Mouse (Mus musculus) left cerebral cortex, postnatal 36 days (tissue): ENCODE measurements around the gene Msh4. TPM values are rescaled to one million over a fixed set of nuclear protein-coding genes. Genes with fewer than 3 reads are reported as not detected.

Source experiments
- DNase-seq, 2 experiments: peaks; one replicate each; pipeline ENCODE4 v3.0.0; 2021 to 2022; ENCODE audit warnings: low spot score in 2 of 2, mixed read lengths in 1 of 2
- intact Hi-C: fragments of 180-260 bp; cut with DNase I; formaldehyde crosslinking; loops from one replicate; pipeline ENCODE4 v1.15.1; 2025
- total RNA-seq, 2 experiments: library from RNA; stranded (reverse); gene quantifications; 2 replicates each; pipeline ENCODE4 v1.2.3; 2021

The Msh4 gene
- total RNA-seq, 2 experiments from 2014 or later: 0.12 to 0.48 TPM

GRCm38 (mm10) chr3:153912546-153913509 is 6.9 kb upstream of the Msh4 start, which contains the start of gene Rabggtb:
Gene Rabggtb, minus strand, starts transcription at chr3:153913009.
- peak; percentile 93 to 95 for DNase-seq
- intact Hi-C loops: loop anchor here (2.0 kb wide), 1 partner anchor 32 kb away; the partner anchor contains the start of gene Acadm

GRCm38 (mm10) chr3:153911882-153912440 is 6.0 kb upstream of the Msh4 start:
- intact Hi-C loops: loop anchor here (2.0 kb wide), 1 partner anchor 33 kb away; the partner anchor contains the start of gene Acadm
- no peak for DNase-seq

- DNase-seq: no peak
- intact Hi-C loops: no loop called here
Measured at GRCm38 (mm10) chr3:153911197-153911881, 5.4 kb upstream of the Msh4 start.

- intact Hi-C loops: no loop called here
- DNase-seq: no peak
Measured at GRCm38 (mm10) chr3:153910489-153910888, 4.6 kb upstream of the Msh4 start.

- no peak for DNase-seq
- intact Hi-C loops: no loop called here
Measured at GRCm38 (mm10) chr3:153908919-153909318, 3.0 kb upstream of the Msh4 start.

GRCm38 (mm10) chr3:153905251-153906135 is 445 bp downstream of the Msh4 start:
- intact Hi-C loops: no loop called here
- DNase-seq: no peak

GRCm38 (mm10) chr3:153904586-153904985 is 1.4 kb downstream of the Msh4 start:
- intact Hi-C loops: no loop called here
- DNase-seq: peak in 1 of 2 experiments; percentile 18

- DNase-seq: no peak
- intact Hi-C loops: no loop called here
Measured at GRCm38 (mm10) chr3:153902595-153902994, 3.3 kb downstream of the Msh4 start.

- intact Hi-C loops: no loop called here
- no peak for DNase-seq
Measured at GRCm38 (mm10) chr3:153901904-153902303, 4.0 kb downstream of the Msh4 start.

- intact Hi-C loops: no loop called here
- DNase-seq: no peak
Measured at GRCm38 (mm10) chr3:153897216-153897615, 8.7 kb downstream of the Msh4 start.

GRCm38 (mm10) chr3:153895454-153895853 is 10.5 kb downstream of the Msh4 start:
- intact Hi-C loops: no loop called here
- DNase-seq: no peak

GRCm38 (mm10) chr3:153889188-153889781 is 16.7 kb downstream of the Msh4 start:
- DNase-seq: no peak
- intact Hi-C loops: no loop called here

- DNase-seq: no peak
- intact Hi-C loops: no loop called here
Measured at GRCm38 (mm10) chr3:153888141-153888540, 17.8 kb downstream of the Msh4 start.

GRCm38 (mm10) chr3:153886296-153886695 is 19.6 kb downstream of the Msh4 start:
- intact Hi-C loops: no loop called here
- DNase-seq: no peak

- intact Hi-C loops: no loop called here
- DNase-seq: no peak
Measured at GRCm38 (mm10) chr3:153871396-153871795, 34.5 kb downstream of the Msh4 start.

- intact Hi-C loops: no loop called here
- no peak for DNase-seq
Measured at GRCm38 (mm10) chr3:153867149-153868136, 38.5 kb downstream of the Msh4 start.

- DNase-seq: no peak
- intact Hi-C loops: no loop called here
Measured at GRCm38 (mm10) chr3:153864636-153865429, 41.1 kb downstream of the Msh4 start.
